Mouse (Mus musculus): ENCODE data around the gene Mrpl4. TPM values are rescaled to one million over a fixed set of nuclear protein-coding genes. Genes with fewer than 3 reads are reported as not detected.

The Mrpl4 gene
- total RNA-seq, 1 experiment = 80.8 TPM

DNA sequence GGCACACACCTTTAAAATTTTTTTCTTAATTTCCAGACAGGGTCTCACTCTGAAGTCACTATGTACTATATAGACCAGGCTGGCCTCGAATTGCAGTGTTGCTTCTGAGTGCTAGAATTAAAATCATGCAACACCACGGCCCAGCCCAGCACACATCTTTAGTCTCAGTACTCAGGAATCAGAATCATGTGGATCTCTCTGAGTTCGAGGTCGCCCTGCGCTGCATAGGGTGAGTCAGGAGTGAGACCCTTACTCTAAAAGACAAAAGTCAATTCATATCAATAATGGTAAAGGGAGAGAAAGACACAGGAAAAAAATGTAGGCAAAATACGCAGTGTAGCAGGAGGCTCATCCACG, 290 bp upstream of the Mrpl4 start:
- DNase-seq (ENCODE audit: low read depth, low spot score) = no peak
- Histone ChIP-seq H3K4me1 (ENCODE audit: control insufficient read depth in 2 of 2, insufficient read depth in 2 of 2, low read length in 2 of 2, poor library complexity in 1 of 2) (peaks cover 0 to 5% of the 10 kb centered on the region in 2 experiments; a peak in 1 of 4 replicates), H3K9me3 (ENCODE audit: control insufficient read depth, insufficient read depth, low read depth, low read length) (no peaks in the 10 kb centered on the region), H3K27ac (ENCODE audit: insufficient read depth, low read depth, low read length, poor library complexity, severe bottlenecking) (peak overlapping the region; percentile 72; the same call in 1 of the 2 replicates), H3K9ac (ENCODE audit: insufficient read depth, low read depth, low read length, poor library complexity, severe bottlenecking) (peak overlapping the region; percentile 93), H3K4me3 (ENCODE audit: insufficient read depth in 1 of 2, low read depth in 1 of 2, low read length in 2 of 2, poor library complexity in 1 of 2, severe bottlenecking in 1 of 2) (peak overlapping the region; percentile 86 to 95), H3K36me3 (ENCODE audit: control insufficient read depth, insufficient read depth, low read length, poor library complexity, severe bottlenecking) (peaks cover 12% of the 10 kb centered on the region)
- no peak for TF ChIP-seq ZNF384 (IDR thresholded peaks at IDR 0.05; ENCODE audit: low read depth, low read length)
- TF ChIP-seq MAFK (IDR thresholded peaks at IDR 0.05; ENCODE audit: insufficient read depth, low read depth, low read length) = no peak
- TF ChIP-seq CHD2 (IDR thresholded peaks at IDR 0.05; ENCODE audit: low read depth, low read length) = no peak
- no peak for TF ChIP-seq ZC3H11A (IDR thresholded peaks at IDR 0.05; ENCODE audit: borderline replicate concordance, low read depth, low read length)
- no peak for TF ChIP-seq HCFC1 (IDR thresholded peaks at IDR 0.05; ENCODE audit: borderline replicate concordance, insufficient read depth, low read length)
- in situ Hi-C loops (cut with MboI; ENCODE audit: low sequenced_read_pairs in 2 of 2, unreplicated experiment in 2 of 2) = loop anchor here in 1 of 2 experiments (10.0 kb wide), 1 partner anchor 107 kb away; the partner anchor contains the start of gene Eif3g

GRCm38 (mm10) chr9:21007313-21007952, 4.9 kb downstream of the Mrpl4 start:
- in situ Hi-C loops (cut with MboI; ENCODE audit: low sequenced_read_pairs in 2 of 2, unreplicated experiment in 2 of 2) = loop anchor here in 1 of 2 experiments (10.0 kb wide), 1 partner anchor 113 kb away; the partner anchor contains the start of gene Eif3g
- no peak for DNase-seq (ENCODE audit: low read depth, low spot score)
- Histone ChIP-seq H3K9me3 (ENCODE audit: control insufficient read depth, insufficient read depth, low read depth, low read length) (no peaks in the 10 kb centered on the region), H3K4me1 (ENCODE audit: control insufficient read depth in 2 of 2, insufficient read depth in 2 of 2, low read length in 2 of 2, poor library complexity in 1 of 2) (peaks cover 0 to 7% of the 10 kb centered on the region in 2 experiments; a peak in 2 of 4 replicates), H3K4me3 (ENCODE audit: insufficient read depth in 1 of 2, low read depth in 1 of 2, low read length in 2 of 2, poor library complexity in 1 of 2, severe bottlenecking in 1 of 2) (no peak overlapping the region), H3K9ac (ENCODE audit: insufficient read depth, low read depth, low read length, poor library complexity, severe bottlenecking) (no peak overlapping the region), H3K27ac (ENCODE audit: insufficient read depth, low read depth, low read length, poor library complexity, severe bottlenecking) (no peak overlapping the region), H3K36me3 (ENCODE audit: control insufficient read depth, insufficient read depth, low read length, poor library complexity, severe bottlenecking) (peaks cover 29% of the 10 kb centered on the region)
- TF ChIP-seq MAFK (IDR thresholded peaks at IDR 0.05; ENCODE audit: insufficient read depth, low read depth, low read length) (no peak), CHD2 (IDR thresholded peaks at IDR 0.05; ENCODE audit: low read depth, low read length) (no peak), HCFC1 (IDR thresholded peaks at IDR 0.05; ENCODE audit: borderline replicate concordance, insufficient read depth, low read length) (no peak), ZC3H11A (IDR thresholded peaks at IDR 0.05; ENCODE audit: borderline replicate concordance, low read depth, low read length) (no peak), ZNF384 (IDR thresholded peaks at IDR 0.05; ENCODE audit: low read depth, low read length) (no peak)

DNA sequence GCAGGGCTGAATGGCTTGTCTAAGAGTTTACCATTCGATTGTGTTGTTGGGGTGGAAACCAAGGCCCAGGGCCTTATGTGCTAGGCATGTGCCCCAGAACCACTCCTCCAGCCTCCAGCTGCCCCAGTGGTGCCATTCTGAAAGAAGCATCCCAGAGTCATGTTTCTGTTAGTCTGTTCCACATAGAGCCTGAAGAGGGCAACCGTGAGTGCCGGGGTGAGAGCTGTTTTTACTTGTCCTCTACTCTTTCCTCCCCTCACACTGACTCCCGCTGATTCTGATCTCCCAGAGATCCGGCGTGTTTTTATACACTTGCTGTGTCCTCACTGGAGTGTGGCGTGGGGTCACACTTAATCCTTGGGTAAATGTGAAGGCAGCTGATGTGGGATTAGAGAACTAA, 5.5 kb downstream of the Mrpl4 start:
- peaks cover 29% of the 10 kb centered on the region for H3K36me3 ChIP-seq (ENCODE audit: control insufficient read depth, insufficient read depth, low read length, poor library complexity, severe bottlenecking)

GRCm38 (mm10) chr9:21010362-21010761, 7.8 kb downstream of the Mrpl4 start:
- Histone ChIP-seq H3K27ac (ENCODE audit: insufficient read depth, low read depth, low read length, poor library complexity, severe bottlenecking) (no peak overlapping the region), H3K4me3 (ENCODE audit: insufficient read depth in 1 of 2, low read depth in 1 of 2, low read length in 2 of 2, poor library complexity in 1 of 2, severe bottlenecking in 1 of 2) (no peak overlapping the region), H3K9me3 (ENCODE audit: control insufficient read depth, insufficient read depth, low read depth, low read length) (no peaks in the 10 kb centered on the region), H3K9ac (ENCODE audit: insufficient read depth, low read depth, low read length, poor library complexity, severe bottlenecking) (no peak overlapping the region), H3K36me3 (ENCODE audit: control insufficient read depth, insufficient read depth, low read length, poor library complexity, severe bottlenecking) (peaks cover 29% of the 10 kb centered on the region), H3K4me1 (ENCODE audit: control insufficient read depth in 2 of 2, insufficient read depth in 2 of 2, low read length in 2 of 2, poor library complexity in 1 of 2) (peaks cover 6 to 12% of the 10 kb centered on the region in 2 experiments; a peak in 3 of 4 replicates)
- TF ChIP-seq HCFC1 (IDR thresholded peaks at IDR 0.05; ENCODE audit: borderline replicate concordance, insufficient read depth, low read length) (no peak), ZNF384 (IDR thresholded peaks at IDR 0.05; ENCODE audit: low read depth, low read length) (no peak), CHD2 (IDR thresholded peaks at IDR 0.05; ENCODE audit: low read depth, low read length) (no peak), ZC3H11A (IDR thresholded peaks at IDR 0.05; ENCODE audit: borderline replicate concordance, low read depth, low read length) (no peak), MAFK (IDR thresholded peaks at IDR 0.05; ENCODE audit: insufficient read depth, low read depth, low read length) (no peak)
- no peak for DNase-seq (ENCODE audit: low read depth, low spot score)
- in situ Hi-C loops (cut with MboI; ENCODE audit: low sequenced_read_pairs in 2 of 2, unreplicated experiment in 2 of 2) = no loop called here

More for the DNA sequence above, 5.5 kb downstream of the Mrpl4 start:
- Histone ChIP-seq H3K9me3 (ENCODE audit: control insufficient read depth, insufficient read depth, low read depth, low read length) (no peaks in the 10 kb centered on the region), H3K27ac (ENCODE audit: insufficient read depth, low read depth, low read length, poor library complexity, severe bottlenecking) (peak overlapping the region; percentile 18; the same call in 1 of the 2 replicates), H3K4me3 (ENCODE audit: insufficient read depth in 1 of 2, low read depth in 1 of 2, low read length in 2 of 2, poor library complexity in 1 of 2, severe bottlenecking in 1 of 2) (no peak overlapping the region), H3K4me1 (ENCODE audit: control insufficient read depth in 2 of 2, insufficient read depth in 2 of 2, low read length in 2 of 2, poor library complexity in 1 of 2) (peaks cover 0 to 7% of the 10 kb centered on the region in 2 experiments; a peak in 1 of 4 replicates), H3K9ac (ENCODE audit: insufficient read depth, low read depth, low read length, poor library complexity, severe bottlenecking) (no peak overlapping the region)
- in situ Hi-C loops (cut with MboI; ENCODE audit: low sequenced_read_pairs in 2 of 2, unreplicated experiment in 2 of 2) = loop anchor here in 1 of 2 experiments (10.0 kb wide), 1 partner anchor 113 kb away; the partner anchor contains the start of gene Eif3g
- TF ChIP-seq ZC3H11A (IDR thresholded peaks at IDR 0.05; ENCODE audit: borderline replicate concordance, low read depth, low read length) (no peak), HCFC1 (IDR thresholded peaks at IDR 0.05; ENCODE audit: borderline replicate concordance, insufficient read depth, low read length) (no peak), CHD2 (IDR thresholded peaks at IDR 0.05; ENCODE audit: low read depth, low read length) (no peak), ZNF384 (IDR thresholded peaks at IDR 0.05; ENCODE audit: low read depth, low read length) (no peak), MAFK (IDR thresholded peaks at IDR 0.05; ENCODE audit: insufficient read depth, low read depth, low read length) (no peak)
- no peak for DNase-seq (ENCODE audit: low read depth, low spot score)

Data from ES-E14 (cell line).